Mouse (Mus musculus): Measurements from ENCODE around the gene Acsl5.

Gene Acsl5

GRCm38 (mm10) chr19:55241186-55241645 is 10.5 kb upstream of the Acsl5 start, which contains the start of gene Gucy2g:
Gene Gucy2g (minus strand): TSS chr19:55241236.
- no peak for DNase-seq (ENCODE audit: low spot score)

DNA sequence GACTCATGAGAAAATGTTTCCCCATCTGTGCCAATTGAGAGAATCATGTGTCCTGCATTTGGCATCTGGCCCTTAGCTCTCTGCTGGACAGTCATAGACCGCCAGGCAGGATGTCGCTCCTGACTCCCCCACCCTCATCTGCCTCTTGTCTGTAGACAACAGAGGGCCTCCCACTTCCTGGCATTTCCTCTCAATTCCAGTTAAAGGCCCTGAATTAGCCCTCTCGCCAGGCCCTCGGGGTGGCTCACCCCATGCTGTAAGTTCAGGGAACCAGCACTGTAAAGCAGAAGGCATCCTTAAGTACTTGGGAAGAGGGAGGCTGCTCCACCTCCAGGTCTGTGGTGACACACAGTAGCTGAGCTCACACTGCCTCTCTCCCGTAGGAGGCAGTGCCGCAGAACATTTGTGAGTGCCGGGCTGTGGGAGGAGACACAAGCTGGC is 6.9 kb upstream of the Acsl5 start:
- no peak for DNase-seq (ENCODE audit: low spot score)

- DNase-seq (ENCODE audit: low spot score) = no peak
Observed at GRCm38 (mm10) chr19:55247563-55247962, 4.2 kb upstream of the Acsl5 start.

- DNase-seq (ENCODE audit: low spot score) = no peak
Observed at GRCm38 (mm10) chr19:55247991-55248520, 3.7 kb upstream of the Acsl5 start.

GRCm38 (mm10) chr19:55250451-55250850 is 1.3 kb upstream of the Acsl5 start:
- no peak for DNase-seq (ENCODE audit: low spot score)

DNA sequence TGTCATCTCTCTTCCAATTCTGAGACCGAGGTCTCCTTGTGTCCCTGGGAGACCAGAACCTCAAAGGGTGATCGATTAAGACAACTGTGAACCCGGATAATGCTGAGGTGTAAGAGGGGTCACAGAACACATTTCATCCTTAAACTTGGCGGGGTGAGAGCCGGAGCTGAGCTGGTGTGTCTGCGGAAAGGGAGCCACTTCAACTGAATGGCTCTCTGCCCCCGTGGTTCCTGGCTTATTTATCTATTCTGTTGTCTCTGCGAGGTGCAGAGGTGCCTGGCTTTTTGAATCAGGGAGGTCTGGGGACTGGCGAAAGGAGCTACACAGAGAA is 1.5 kb downstream of the Acsl5 start:
- DNase-seq (ENCODE audit: low spot score) = no peak

DNA sequence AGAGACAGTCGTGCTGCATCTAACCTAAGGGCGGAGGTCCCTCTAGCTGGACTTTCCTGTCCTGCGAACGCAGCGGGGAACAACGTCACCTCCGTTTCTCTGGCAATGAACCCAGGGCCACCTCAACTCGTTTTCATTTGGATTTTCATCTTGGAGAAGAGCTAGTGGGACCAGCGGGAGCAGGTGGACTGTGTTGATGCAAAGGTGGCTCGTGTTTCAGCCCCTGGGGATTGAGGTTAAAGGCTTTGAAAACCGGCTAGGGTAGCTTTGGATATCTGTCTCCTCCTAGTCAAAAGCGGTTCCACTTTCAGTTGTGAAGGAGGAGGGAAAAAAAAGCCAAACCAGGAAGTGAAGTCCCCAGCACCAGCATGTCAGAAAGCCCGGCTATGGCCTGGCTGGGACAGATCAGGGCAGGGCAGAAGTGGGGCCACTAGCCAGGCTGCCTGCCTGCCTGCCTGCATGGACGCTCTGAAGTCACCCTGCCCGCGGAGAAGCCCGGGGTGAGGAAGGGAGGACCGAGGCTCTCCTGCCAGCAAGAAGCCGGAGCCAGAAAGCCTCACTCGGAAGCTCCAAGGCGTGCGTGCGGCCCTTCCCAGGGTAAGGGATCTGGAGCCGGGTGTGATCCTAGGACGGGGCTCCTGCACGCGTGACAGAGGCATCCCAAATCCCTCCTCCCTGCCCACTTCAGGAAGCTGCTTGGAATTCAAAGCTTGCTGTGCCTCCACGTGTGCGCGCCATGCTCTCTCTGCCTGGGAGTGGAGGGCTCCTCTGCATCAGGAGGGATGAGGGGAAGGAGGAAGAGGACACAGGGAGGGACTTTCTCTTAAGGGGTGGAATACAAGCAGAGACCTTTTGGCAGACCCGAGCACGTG is 2.1 kb downstream of the Acsl5 start:
- DNase-seq (ENCODE audit: low spot score) = peak; percentile 18

- no peak for DNase-seq (ENCODE audit: low spot score)
Observed at GRCm38 (mm10) chr19:55254513-55255016, 2.8 kb downstream of the Acsl5 start.

- DNase-seq (ENCODE audit: low spot score) = no peak
Observed at GRCm38 (mm10) chr19:55256156-55256555, 4.4 kb downstream of the Acsl5 start.

- no peak for DNase-seq (ENCODE audit: low spot score)
Observed at GRCm38 (mm10) chr19:55257656-55258375, 6.1 kb downstream of the Acsl5 start.

DNA sequence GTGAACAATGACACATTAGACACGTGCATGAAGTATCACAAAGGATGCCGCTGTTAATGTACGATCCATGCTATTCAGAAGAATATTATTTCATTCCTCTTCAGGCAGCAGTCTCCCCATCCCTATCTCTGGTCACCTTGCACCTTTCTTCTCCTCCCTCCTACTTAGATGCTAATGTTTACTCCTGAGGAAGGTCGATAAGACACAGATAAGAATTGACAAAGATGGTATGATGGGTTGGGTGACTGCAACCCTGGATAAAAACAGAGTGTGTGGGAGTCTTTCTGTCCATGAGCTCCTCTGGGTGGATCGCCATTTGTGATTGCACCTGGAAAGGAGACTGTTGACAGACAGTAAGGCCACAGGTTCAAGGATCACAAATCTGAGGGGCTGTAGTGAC is 6.8 kb downstream of the Acsl5 start:
- no peak for DNase-seq (ENCODE audit: low spot score)

DNA sequence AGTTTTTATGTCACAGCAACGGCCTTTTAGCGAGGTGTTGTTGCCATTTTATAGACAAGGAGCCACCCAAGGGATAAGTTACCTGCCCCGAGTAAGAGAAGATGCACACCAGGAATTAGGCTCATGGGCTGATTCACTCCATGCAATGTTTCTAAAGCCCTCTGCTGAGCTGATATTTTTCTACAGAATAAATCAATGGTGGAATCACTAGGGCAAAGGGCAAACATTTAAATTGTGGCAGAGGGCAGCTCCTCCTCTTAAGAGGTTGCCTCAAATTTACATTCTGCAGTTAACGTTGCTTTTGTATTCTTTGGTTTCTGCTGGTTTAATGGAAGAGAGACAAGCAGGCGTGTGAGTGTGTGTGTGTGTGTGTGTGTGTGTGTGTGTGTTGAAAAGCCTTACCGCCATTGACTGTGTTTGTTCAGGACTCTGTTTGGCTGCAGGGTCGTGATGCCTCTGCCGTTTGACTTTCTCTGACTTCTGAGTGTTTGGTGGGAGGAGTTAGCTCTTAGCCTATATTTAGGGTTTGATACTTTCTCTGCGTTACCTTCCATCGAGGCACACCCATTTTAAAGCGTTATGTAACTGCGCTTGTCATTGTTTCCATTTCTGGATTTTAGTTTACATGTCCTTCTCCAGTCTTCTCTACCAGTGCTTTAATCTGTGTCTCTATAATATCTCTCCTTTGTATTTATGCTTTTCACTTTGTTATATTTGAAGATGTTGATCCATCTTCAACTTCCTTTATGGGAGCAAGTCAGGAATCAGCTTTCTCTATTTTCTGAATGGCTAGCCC is 8.8 kb downstream of the Acsl5 start:
- no peak for DNase-seq (ENCODE audit: low spot score)

DNA sequence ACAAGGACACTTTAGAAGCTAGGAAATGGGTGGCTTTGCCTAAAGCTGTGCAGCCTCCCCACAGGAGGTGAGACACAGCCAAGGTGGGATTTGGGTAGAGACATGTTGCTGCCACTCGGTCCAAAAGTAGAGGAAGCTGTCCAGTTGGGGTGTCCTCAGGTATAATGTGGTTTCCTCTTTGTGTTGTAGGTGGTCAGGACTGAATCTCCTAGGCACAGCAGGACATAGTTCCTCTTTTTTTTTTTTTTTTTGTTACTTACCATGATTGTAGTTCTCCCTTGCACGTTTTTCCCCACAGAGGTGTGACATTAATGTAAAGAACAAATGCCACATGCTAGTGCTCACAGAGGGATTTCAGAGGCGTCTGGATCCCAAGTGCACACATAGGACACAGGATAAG is 13.5 kb downstream of the Acsl5 start:
- no peak for DNase-seq (ENCODE audit: low spot score)

- DNase-seq (ENCODE audit: low spot score) = no peak
Observed at GRCm38 (mm10) chr19:55266786-55267185, 15.0 kb downstream of the Acsl5 start.

DNA sequence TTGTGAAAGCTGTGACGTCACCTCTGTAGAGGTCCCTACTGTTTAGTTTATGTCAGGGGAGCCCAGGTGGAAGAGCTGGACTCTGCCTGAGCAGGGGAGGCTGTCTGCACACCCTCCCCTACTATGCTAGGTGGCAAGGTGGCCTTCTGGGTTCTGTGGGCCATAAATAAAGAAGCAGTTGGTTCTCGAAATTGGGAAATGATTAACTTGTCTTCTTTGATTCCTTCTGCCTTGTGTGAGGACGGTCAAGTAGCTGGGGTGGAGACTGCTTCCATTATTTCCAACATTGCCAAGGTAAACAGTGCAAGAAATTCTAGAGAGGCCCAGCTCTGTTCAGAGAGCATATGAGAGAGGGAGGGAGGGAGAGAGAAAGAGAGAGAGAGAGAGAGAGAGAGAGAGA is 16.4 kb downstream of the Acsl5 start:
- no peak for DNase-seq (ENCODE audit: low spot score)

DNA sequence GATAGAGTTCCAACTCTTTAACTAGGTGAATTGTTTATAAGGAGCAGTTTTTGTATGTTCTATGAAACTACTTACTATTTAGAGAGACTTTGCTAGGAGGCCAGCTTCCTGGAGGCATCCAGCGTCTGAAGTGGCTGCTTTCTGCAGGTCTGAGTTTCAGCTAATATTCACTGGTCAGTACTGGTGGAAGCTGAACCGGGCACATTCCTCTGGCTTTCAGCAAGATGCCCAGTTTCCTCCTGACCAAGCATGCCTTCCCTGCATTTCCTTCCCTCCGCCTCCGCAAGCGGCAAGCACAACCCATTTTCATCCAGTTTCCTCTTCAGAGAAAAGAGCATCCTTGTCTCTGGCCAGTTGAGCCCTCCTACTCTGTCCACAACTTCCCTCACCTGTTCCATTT is 17.3 kb downstream of the Acsl5 start:
- DNase-seq (ENCODE audit: low spot score) = no peak

GRCm38 (mm10) chr19:55271448-55271847 is 19.7 kb downstream of the Acsl5 start:
- no peak for DNase-seq (ENCODE audit: low spot score)

DNA sequence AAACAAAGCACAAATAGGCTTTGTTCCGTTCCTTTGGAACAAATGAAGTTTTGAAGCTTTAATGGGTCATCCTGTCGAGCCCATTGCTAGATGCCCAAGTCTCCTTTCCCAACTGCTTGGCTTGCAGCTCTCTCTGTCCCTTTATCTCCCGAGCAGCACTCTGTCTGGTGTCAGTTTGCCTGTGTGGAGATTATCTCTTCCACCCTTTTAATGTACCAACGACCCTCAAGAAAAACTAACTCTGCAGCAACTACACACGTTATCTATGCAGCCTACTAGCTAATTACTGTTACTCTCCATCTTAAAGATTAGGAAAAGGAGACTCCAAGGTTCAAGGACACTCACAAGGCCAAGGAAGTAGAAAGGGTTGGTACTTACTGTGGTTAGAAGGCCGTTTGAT is 21.6 kb downstream of the Acsl5 start:
- DNase-seq (ENCODE audit: low spot score) = no peak

GRCm38 (mm10) chr19:55276100-55276499 is 24.4 kb downstream of the Acsl5 start:
- no peak for DNase-seq (ENCODE audit: low spot score)

DNA sequence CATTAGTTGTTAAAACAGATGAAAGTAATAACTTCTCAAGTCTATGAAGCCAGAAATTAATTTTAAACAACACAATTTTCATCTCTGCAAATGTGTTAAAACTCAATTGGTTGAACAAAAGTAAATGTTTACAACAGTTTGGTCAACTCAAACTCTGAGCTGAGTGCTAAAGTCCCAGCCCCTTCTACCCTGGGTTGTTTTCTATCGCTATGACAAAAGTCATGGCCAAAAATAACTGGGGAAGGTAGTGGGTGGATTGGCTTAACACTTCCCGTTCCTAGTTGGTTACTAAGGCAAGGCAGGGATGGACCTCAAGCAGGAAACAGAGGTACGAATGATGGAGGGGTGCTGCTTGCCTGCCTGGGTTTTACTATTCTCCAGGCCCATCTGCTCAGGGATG is 25.0 kb downstream of the Acsl5 start:
- no peak for DNase-seq (ENCODE audit: low spot score)

DNA sequence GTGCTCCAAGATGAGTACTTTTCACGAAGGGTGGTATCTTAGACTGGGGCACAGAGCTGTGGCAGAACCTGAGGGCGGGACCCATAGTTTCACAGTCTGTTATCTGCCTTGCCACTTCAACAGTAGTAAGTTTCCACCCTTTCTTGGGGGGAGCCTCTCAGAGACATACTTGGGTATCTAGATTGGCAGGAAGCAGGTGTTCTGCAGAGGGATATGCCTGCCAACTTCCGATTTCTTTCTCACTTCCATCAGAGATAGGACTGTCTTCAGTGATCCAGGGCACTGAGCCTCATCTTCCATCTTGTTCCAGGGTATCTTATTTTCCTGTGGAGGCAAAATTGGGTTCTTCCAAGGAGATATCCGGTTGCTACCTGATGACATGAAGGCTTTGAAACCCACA is 32.4 kb downstream of the Acsl5 start:
- DNase-seq (ENCODE audit: low spot score) = no peak

DNA sequence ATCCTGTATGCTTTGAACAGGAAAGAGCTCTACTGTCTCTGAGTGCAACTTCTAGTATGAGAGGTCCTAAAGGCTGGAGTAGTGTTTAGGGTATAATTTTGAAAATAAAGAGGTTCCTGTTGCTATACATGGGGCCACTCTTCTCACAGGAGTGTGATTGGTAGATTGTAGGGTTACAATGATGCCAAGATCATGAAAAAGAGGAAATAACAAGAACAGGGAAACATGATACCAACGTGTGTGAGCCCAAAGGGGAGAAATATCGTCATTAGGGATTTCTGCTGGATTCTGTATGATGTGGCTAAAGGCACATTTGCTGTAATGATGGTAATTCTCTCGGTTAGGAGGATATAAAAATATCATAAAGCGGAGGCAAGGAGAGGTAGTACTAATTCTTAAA is 34.3 kb downstream of the Acsl5 start:
- DNase-seq (ENCODE audit: low spot score) = no peak
